Mouse (Mus musculus): ENCODE data around the gene Ap4e1.

GRCm38 (mm10) chr2:126996737-126997136, 11.8 kb upstream of the Ap4e1 start:
- TF ChIP-seq POLR2A (IDR thresholded peaks at IDR 0.05; ENCODE audit: low read depth, low read length) (no peak), CTCF (IDR thresholded peaks at IDR 0.05; ENCODE audit: extremely low read depth, insufficient read length, insufficient replicate concordance, low read depth, low read length) (no peak)

Measured in small intestine, adult 2 months (tissue).